Mouse (Mus musculus) sigmoid colon, adult 10 weeks (tissue): Measurements from ENCODE around the gene Gm10591. TPM values are rescaled to one million over a fixed set of nuclear protein-coding genes. Genes with fewer than 3 reads are reported as not detected.

ENCODE experiments used
- polyA plus RNA-seq: library from polyadenylated mRNA; stranded (reverse); fragments of 350-450 nt; fragmentation: Illumina TruSeq; extraction: RNeasy Lipid Tissue Mini Kit (QIAGEN cat#74804); gene quantifications from one replicate; pipeline ENCODE4 v1.2.3, GENCODE M21; 2014; ENCODE audit warnings: low read depth, low replicate concordance

Gm10591 gene
- polyA plus RNA-seq, result 3.1 TPM

DNA sequence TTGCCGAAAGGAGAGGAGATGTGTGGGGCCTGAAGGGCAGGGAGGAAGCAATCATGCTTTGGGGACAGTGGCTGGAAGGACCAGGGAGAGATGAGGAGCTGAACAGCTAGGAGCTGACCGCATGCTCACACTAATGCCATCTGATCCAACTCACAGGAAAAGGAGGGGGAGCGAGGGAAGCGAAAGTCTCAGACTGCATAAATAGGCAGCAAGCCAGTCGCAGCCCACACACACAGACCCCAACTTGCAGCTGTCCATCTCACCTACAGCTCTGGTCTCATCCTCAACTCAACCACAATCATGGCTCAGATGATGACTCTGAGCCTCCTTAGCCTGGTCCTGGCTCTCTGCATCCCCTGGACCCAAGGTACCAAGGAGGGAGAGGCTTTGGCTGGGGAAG, at the start of gene Gm10591:
TSS of gene Gm10591 (plus strand) at position 301 of the 400 bp plus-strand sequence.

DNA sequence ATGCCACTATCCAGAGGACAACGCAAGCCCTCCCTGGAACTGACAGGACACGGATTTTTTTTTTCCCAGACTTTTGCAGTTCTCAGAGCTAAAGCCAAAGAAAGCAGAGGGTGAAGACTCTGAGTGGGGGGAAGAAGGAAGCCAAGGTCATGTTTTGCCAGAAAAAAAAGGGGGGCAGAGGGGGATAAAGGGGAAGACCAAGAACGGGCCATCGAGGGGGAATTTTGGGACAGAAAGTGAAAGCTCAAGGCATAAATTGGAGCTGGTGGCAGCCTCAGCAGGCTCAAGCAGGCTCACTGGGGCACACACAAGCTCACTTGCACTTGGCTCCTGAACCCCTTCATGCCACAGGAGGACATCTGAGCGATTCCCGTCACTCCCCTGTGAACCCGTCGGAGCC, 17.4 kb downstream of the Gm10591 start, which contains the start of gene Gm2564:
TSS of gene Gm2564 (plus strand) at position 301 of the 400 bp plus-strand sequence.

DNA sequence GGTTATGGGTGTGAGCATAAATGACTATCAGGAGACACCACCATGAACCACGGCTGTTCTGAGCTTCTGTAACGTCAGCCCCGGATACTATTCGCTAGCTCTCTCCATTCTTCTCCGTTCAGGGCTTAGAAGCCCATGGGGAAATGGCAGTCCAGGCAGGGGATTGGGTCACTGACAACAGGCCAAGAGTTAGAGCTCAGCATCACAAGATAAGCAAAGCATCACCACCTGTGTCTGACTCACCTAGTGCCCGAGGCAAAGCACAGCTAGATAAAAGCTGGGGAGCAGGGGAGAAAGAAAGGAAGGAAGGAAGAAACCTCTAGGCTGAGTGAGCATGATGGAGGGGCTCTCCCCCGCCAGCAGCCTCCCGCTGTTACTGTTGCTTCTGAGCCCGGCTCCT, 43.0 kb downstream of the Gm10591 start, which contains the start of gene Ccl27b:
TSS of gene Ccl27b (plus strand) at position 301 of the 400 bp plus-strand sequence.

DNA sequence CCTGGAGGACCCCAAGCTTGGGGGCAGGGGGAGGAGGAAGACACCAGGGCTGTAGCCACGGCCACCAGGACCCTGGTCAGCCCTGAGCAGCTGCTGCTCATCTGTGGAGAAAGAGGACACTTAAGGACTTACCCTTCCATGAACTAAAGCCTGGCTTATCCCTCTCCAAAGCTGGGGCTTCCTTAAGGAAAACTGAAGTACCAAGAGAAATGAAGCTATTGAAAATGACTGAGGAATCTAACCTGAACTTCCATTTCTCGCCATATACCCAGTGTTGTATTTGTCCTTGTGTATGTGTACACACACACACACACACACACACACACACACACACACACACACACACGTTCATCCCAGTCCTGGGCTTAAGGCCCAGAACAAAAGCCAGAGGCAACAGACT, 49.8 kb downstream of the Gm10591 start, which contains the start of gene Il11ra2:
TSS of gene Il11ra2 (minus strand) at position 101 of the 400 bp plus-strand sequence.

Other genes with a start within 250 kb of the Gm10591 start
- gene Gm21586, start 172.8 kb upstream of the Gm10591 start, polyA plus RNA-seq, result not detected
- gene Gm2163, start 145.4 kb upstream of the Gm10591 start, polyA plus RNA-seq, result 0.25 TPM
- not detected for gene Fam205a2, start 84.0 kb upstream of the Gm10591 start, polyA plus RNA-seq
- not detected for gene Gm2564, start 17.5 kb downstream of the Gm10591 start, polyA plus RNA-seq
- not detected for gene Ccl27b, start 43.1 kb downstream of the Gm10591 start, polyA plus RNA-seq
- gene Il11ra2, start 49.7 kb downstream of the Gm10591 start, polyA plus RNA-seq, result not detected
- gene 4930578G10Rik, start 123.3 kb downstream of the Gm10591 start, polyA plus RNA-seq, result not detected
- gene Ccl19, start 144.4 kb downstream of the Gm10591 start, polyA plus RNA-seq, result not detected
- gene Ccl21a, start 161.8 kb downstream of the Gm10591 start, polyA plus RNA-seq, result not detected
- gene Fam205a1, start 241.7 kb downstream of the Gm10591 start, polyA plus RNA-seq, result 0.16 TPM
- gene Gm12394, start 244.6 kb downstream of the Gm10591 start, polyA plus RNA-seq, result not detected